Mouse (Mus musculus) adrenal gland, postnatal 4 days (tissue): ENCODE data around the gene Rnf208. TPM values are rescaled to one million over a fixed set of nuclear protein-coding genes. Genes with fewer than 3 reads are reported as not detected.

Source experiments
- DNase-seq, 2 experiments: peaks; one replicate each; pipeline ENCODE4 v3.0.0; 2021 to 2022; ENCODE audit warnings: low spot score in 2 of 2, mixed read lengths in 2 of 2
- total RNA-seq, 2 experiments: library from RNA; stranded (reverse); gene quantifications; 2 replicates each; pipeline ENCODE4 v1.2.3; 2021

Rnf208 gene
- total RNA-seq, 2 experiments from 2014 or later = 14.3 to 18.7 TPM

GRCm38 (mm10) chr2:25223681-25224491, 18.2 kb upstream of the Rnf208 start:
- DNase-seq = peak; percentile 60 to 61

DNA sequence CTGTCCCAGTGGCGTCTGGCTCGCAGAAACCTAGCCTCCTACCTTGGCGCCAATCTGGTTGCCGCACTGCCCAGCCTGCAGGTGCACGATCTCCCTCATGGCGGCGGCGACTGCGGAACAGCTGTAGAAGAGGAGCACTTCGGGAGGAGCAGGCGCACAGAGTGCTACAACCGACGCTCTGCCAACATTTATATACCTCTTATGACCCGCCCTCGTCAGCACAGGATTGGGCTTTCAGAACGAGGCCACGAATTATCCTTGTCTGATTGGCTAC, 17.6 kb upstream of the Rnf208 start, which contains the start of gene Tubb4b:
Gene Tubb4b (minus strand): TSS at position 211 of the 274 bp plus-strand sequence.
- no peak for DNase-seq

- peak; percentile 84 to 96 for DNase-seq
Observed at GRCm38 (mm10) chr2:25224766-25225752, 17.0 kb upstream of the Rnf208 start.

- no peak for DNase-seq
Observed at GRCm38 (mm10) chr2:25225811-25226379, 16.2 kb upstream of the Rnf208 start.

GRCm38 (mm10) chr2:25226864-25227263, 15.2 kb upstream of the Rnf208 start:
- no peak for DNase-seq

DNA sequence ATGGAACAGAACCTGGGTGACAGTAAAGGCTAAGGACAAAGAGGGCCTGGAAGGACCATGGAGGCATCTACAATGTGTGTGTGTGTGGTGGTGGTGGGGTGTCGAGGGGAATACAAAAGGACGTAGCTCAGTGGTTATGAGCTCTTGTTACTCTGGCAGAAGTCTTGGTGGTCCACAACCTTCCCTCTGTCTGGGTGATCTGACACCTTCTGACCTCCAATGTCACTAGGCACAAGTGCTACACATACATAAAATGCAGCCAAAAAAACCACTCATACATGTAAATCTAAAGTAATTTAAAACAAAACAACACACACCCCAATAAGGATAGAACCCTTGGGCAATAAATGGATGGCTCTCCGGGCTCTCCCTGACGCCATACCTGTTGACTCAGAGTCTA, 14.6 kb upstream of the Rnf208 start:
- no peak for DNase-seq

DNA sequence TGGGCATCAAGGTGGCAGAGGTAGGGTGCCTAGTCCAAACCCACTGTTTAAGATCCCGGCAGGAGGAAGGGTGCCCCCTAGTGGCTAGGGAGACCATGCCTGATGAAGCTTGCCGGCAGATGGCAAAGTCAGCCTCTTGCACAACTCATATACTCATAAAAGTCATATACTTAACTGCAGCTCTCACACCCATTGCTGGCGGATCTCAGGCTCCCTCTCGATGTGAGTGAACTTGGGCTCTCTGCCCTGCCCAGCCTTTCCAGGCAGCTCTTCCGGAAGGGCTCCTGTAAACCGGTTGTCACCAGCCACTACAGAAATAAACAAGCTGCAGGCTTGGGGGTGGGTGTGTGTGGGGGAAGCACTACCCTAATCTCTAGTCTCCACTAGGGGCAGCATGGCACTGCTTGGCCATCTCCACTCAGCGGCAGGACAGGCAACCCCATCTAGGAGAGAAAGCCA, 13.6 kb upstream of the Rnf208 start:
- peak; percentile 62 to 78 for DNase-seq

DNA sequence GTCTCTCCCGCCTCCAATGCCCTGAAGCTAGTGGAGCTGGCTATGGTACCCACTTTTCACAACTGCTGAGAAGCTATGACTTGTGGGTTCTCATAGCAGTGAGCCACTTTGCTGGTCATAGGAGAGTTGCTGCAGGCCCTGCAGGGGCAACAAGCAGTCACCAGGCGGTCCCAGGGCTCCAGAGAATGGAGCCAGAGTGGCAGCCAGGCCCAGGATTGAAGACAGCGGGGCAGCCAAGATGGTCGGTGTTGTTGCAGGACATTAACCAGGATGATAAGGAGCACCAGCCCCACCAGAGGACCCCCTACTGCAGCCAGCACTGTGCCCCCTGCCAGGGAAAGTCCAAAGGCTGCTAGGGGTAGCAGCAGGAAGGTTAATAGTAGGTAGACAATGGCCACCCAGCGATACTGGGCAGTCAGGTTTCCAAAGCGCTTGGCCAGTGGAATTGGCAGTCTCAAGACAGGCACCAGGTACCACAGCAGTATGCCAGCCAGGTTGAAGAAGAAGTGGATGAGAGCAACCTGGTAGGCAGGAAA, 13.0 kb upstream of the Rnf208 start:
- no peak for DNase-seq

DNA sequence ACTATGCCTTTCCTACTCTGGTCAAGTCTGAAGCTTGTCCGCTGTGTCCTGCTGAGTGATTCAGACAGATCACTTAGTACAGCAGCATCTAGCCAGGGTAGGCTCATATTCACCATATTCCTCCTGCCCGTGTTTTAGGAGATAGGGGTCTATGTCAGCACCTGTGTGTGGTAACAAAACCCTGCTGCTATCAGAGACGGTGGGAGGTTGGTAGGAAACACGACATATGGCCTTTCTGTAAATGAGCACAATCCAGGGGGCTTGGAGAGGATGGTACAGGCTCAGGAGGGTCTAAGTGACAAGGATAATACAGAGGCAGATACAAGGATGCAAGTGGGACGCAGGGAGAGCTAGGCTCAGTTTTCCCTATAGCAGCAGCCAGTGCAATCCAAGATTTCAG, 12.5 kb upstream of the Rnf208 start:
- DNase-seq = no peak

GRCm38 (mm10) chr2:25230581-25230980, 11.5 kb upstream of the Rnf208 start:
- DNase-seq = no peak

GRCm38 (mm10) chr2:25231038-25231437, 11.0 kb upstream of the Rnf208 start:
- no peak for DNase-seq

GRCm38 (mm10) chr2:25233421-25233820, 8.6 kb upstream of the Rnf208 start:
- no peak for DNase-seq

GRCm38 (mm10) chr2:25234050-25234449, 8.0 kb upstream of the Rnf208 start, which contains the start of gene Slc34a3:
Slc34a3 (minus strand) TSS chr2:25234364.
- DNase-seq = no peak

- no peak for DNase-seq
Observed at GRCm38 (mm10) chr2:25234551-25235220, 7.4 kb upstream of the Rnf208 start.

GRCm38 (mm10) chr2:25236614-25237013, 5.4 kb upstream of the Rnf208 start, which contains the start of gene Rnf224:
Rnf224 (minus strand) TSS chr2:25236787.
- no peak for DNase-seq

GRCm38 (mm10) chr2:25237522-25237921, 4.5 kb upstream of the Rnf208 start:
- DNase-seq = no peak

DNA sequence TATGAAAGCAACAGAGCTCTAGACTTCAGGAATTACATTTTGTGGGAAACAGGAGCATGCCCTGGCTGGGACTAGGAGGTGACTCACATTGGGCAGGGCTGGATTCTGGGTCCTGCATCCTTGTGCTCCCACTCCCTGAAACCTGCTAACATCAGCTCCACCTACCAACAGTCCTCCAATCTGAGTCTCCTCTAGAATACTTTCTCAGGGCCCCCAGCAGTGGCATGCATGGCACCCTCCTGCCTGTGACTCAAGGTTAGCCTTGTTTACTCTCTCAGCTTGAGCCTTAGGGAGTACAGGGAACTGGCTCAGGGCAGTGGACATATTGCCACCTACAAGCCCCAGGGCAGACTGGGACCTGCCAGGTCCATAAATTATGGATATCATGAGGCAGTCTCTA, 3.9 kb upstream of the Rnf208 start:
- no peak for DNase-seq

- DNase-seq = no peak
Observed at GRCm38 (mm10) chr2:25239766-25240165, 2.3 kb upstream of the Rnf208 start.

DNA sequence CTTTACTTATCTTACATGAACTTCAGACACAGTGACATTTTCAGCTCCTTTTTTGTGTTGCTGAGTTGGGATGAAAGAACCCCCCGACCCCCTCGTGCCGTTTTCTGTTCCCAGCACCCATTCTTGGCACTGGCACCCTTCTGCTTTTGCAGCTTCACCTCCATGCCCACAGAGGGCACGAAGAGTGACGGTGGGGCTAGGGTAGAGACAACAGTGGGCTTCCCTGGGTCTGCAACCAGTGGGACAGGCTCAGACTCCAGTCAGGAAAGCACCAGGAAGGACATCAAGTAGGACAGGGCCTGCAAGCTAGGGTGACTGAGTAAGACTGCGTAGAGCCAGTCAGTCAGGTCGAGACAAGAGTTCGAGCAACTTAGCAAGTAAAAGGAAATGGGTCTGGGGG, 1.7 kb upstream of the Rnf208 start:
- DNase-seq = no peak

DNA sequence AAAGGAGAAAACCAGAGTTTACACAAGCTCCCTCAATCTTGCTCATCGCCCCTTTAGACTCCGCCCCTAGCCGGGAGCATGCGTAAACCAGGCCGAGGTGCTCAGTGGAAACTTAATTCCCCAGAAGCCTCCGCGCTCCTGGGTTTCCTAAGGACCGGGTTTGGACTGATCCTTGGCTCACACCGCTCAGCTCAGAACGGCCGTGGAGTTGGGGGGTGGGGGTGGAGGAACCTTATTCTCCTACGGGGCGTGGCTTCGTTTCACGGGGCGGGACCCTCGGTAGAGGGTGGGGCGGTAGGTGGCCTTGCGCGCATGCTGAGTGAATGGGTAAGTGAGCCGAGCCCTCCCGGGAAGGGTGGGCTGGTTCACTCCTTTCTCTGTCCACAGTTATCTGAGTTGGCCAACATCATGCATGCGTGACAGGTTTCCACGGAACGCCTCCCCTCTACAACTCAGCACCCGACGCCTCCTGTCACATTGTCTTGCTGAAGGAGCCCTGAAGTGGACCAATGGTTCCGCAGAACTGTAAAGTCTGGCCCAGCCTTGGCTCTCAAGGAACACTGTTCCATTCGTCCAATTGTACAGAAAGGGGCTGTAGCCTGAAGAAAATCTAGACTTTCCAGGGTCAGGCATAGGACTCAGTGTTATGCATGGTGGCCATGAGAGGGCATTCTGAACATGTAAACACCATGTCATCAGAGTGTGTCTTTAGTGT, 1.2 kb upstream of the Rnf208 start:
- peak; percentile 32 to 49 for DNase-seq
